Mouse (Mus musculus) hindbrain, embryonic 12.5 days (tissue): ENCODE measurements around the gene Scgb2a2. TPM values are rescaled to one million over a fixed set of nuclear protein-coding genes. Genes with fewer than 3 reads are reported as not detected.
"Not testable (repeated sequence)": the region's sequence is repeated elsewhere in the genome, so short reads cannot be mapped to it uniquely, and the experiment has no call there.

Experiments
- ATAC-seq: fragments of 200-750 bp; cut with Nextera tagmentation; 2 replicates; pipeline ENCODE4 v1.8.0; 2017; ENCODE audit warnings: moderate TSS enrichment; ENCODE audit not compliant: low FRiP score
- H3K27ac ChIP-seq: fragments of 300-500 bp; sonication (generic); 2 replicates; pipeline ENCODE4 v1.5.1; 2016; ENCODE audit warnings: mild to moderate bottlenecking
- H3K27me3 ChIP-seq: fragments of 300-500 bp; sonication (generic); 2 replicates; pipeline ENCODE4 v1.6.1; 2016; ENCODE audit warnings: mild to moderate bottlenecking
- H3K36me3 ChIP-seq: fragments of 300-500 bp; sonication (generic); 2 replicates; pipeline ENCODE4 v1.6.1; 2016; ENCODE audit warnings: mild to moderate bottlenecking
- H3K4me1 ChIP-seq: fragments of 300-500 bp; sonication (generic); 2 replicates; pipeline ENCODE4 v1.6.1; 2016
- H3K4me2 ChIP-seq: fragments of 300-500 bp; sonication (generic); replicated peaks from 2 replicates; pipeline ENCODE4 v1.6.1; 2016; ENCODE audit warnings: mild to moderate bottlenecking
- H3K4me3 ChIP-seq: fragments of 300-500 bp; sonication (generic); 2 replicates; pipeline ENCODE4 v1.5.1; 2016; ENCODE audit warnings: mild to moderate bottlenecking
- H3K9ac ChIP-seq: fragments of 300-500 bp; sonication (generic); 2 replicates; pipeline ENCODE4 v1.6.1; 2016; ENCODE audit warnings: mild to moderate bottlenecking, moderate library complexity
- H3K9me3 ChIP-seq: fragments of 300-500 bp; sonication (generic); replicated peaks from 2 replicates; pipeline ENCODE4 v1.6.1; 2016; ENCODE audit warnings: mild to moderate bottlenecking
- WGBS: fragments of 180-500 bp; shearing (Covaris S2); methylation state at CpG from one replicate; pipeline ENCODE4 v1.1.7; 2016; 5-methylcytosine and 5-hydroxymethylcytosine counted together
- polyA plus RNA-seq: library from polyadenylated mRNA; unstranded; fragments of >200 nt; fragmentation: Nextera tagmentation; extraction: Ambion mirVana; gene quantifications from 2 replicates; pipeline ENCODE4 v1.2.1, GENCODE M21; 2016

The Scgb2a2 gene
- not detected in 2 replicates for polyA plus RNA-seq

GRCm38 (mm10) chr19:9847262-9847661 lies at the start of gene Scgb2a2:
Gene Scgb2a2, plus strand, starts transcription at chr19:9847562.
- Histone ChIP-seq H3K27ac (no peak within 1 kb of the TSS), H3K9ac (no peak within 1 kb of the TSS), H3K4me2 (no peak within 1 kb of the TSS), H3K36me3 (no peaks in the 10 kb centered on the region), H3K4me1 (no peaks in the 10 kb centered on the region), H3K4me3 (no peak within 1 kb of the TSS), H3K9me3 (no peaks in the 10 kb centered on the region), H3K27me3 (no peaks in the 10 kb centered on the region)
- 88% methylated on average over 2 of the region's 2 CpGs for WGBS
- ATAC-seq: no peak

DNA sequence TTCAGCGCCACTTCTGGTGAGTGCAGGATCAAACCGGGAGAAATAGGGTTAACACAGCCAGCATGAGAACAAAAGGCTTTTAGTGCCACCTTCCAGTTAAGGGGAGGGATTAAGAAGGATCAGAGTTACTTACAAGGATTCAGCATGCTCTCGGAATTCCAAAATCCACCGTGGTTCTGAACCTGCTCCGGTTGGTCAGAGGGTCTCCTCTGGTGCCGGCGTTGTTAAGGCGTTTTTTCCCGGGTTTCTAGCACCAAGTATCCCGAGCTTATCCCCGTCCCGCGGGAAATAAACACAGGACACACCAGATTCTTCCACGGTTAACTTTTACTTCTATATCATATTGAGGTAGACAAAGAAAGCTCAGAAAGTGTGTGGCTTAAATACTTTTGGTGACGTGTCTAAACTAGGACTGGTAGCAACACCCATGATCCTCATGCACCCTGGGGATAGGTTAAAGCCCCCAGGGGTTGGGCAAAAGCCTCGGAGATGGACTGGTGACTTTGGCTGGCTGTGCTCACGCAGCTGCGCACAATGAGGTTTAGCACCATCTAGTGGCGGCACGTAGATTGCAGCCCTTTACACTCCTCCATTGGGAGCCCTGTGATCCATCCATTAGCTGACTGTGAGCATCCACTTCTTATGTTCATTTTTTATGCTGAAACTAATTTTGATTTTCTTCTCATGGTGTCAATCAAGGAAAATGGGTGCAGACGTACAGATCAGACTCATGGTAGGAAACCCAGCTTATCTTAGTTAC lies 10.6 kb upstream of the Scgb2a2 start:
- not testable (repeated sequence) for H3K9ac ChIP-seq, H3K9me3 ChIP-seq, H3K27me3 ChIP-seq, H3K27ac ChIP-seq, H3K4me1 ChIP-seq, H3K36me3 ChIP-seq
- ATAC-seq: peak; percentile 97
- 17% methylated on average over 20 of the region's 21 CpGs for WGBS
- peak overlapping the region; percentile 26 for H3K4me3 ChIP-seq
- peak overlapping the region; percentile 25 for H3K4me2 ChIP-seq

DNA sequence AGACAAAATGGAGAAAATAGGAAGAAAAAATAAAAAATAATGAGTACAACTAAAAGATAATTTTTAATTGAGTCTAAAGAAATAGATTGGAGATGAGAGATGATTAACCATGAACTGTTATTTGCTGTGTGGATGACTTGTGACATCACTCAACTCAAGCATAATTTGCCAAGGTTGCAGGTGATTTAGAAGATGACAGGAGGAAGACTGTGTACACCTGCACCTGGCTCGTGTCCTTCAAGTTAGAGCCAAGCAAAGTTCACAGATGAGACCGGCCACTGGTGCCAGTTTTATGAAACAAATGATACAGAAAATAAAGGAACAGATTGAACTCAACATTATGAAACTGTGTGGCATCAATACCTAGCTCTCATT lies 10.0 kb upstream of the Scgb2a2 start:
- H3K27ac ChIP-seq: no peak overlapping the region
- WGBS: 62% methylated on average over 2 of the region's 2 CpGs
- no peak overlapping the region for H3K9ac ChIP-seq
- ATAC-seq: peak; percentile 88
- no peaks in the 10 kb centered on the region for H3K4me1 ChIP-seq
- no peaks in the 10 kb centered on the region for H3K27me3 ChIP-seq
- H3K36me3 ChIP-seq: no peaks in the 10 kb centered on the region
- H3K4me2 ChIP-seq: no peak overlapping the region
- H3K4me3 ChIP-seq: no peak overlapping the region
- no peaks in the 10 kb centered on the region for H3K9me3 ChIP-seq

- H3K27me3 ChIP-seq, H3K27ac ChIP-seq, H3K4me1 ChIP-seq, H3K4me3 ChIP-seq, H3K36me3 ChIP-seq, H3K4me2 ChIP-seq, H3K9ac ChIP-seq, ATAC-seq, H3K9me3 ChIP-seq: not testable (repeated sequence)
- WGBS: 57% methylated on average over 3 of the region's 3 CpGs
Observed at GRCm38 (mm10) chr19:9849368-9850075, 2.2 kb downstream of the Scgb2a2 start.

DNA sequence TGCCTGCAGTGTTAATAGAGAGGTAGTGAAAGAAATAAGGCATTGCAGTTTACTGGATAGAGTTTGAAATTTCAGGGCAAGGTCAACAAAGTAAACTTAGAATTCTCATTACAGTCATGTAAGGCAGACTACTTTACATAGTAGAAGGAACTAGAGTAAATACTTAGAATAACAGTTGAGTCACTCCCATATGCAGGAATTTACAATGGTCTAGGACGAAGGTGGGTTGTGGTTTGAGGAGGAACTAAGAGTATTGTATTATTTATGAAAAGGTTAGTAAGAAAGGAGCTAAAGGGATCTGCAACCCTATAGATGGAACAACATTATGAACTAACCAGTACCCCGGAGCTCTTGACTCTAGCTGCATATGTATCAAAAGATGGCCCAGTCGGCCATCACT lies 13.5 kb downstream of the Scgb2a2 start:
- not testable (repeated sequence) for H3K27me3 ChIP-seq, ATAC-seq, H3K4me2 ChIP-seq, H3K9me3 ChIP-seq, H3K27ac ChIP-seq, H3K4me1 ChIP-seq, H3K4me3 ChIP-seq, H3K36me3 ChIP-seq, H3K9ac ChIP-seq
- whole genome bisulfite sequencing: 91% methylated on average over 3 of the region's 3 CpGs

DNA sequence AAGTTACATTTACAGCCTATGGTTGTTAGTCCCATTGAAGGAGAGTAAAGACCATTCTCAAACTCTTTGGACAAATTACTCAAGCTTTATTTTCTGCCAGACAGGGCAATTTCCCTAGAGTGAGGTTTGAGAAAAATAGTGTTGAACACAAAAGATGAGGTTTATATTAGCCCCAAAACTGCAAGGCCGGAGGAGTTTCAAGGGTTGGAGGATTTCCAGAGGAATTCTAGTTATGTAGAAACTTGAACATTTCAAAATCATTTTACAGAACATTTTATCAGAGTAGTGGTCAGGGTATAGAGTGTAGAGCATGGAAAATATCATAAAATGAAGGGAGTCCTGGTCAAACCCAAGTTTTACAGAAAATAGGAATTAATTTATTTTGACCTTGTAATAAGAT lies 17.5 kb downstream of the Scgb2a2 start:
- no peaks in the 10 kb centered on the region for H3K36me3 ChIP-seq
- H3K9ac ChIP-seq: no peak overlapping the region
- no peaks in the 10 kb centered on the region for H3K27me3 ChIP-seq
- ATAC-seq: no peak
- no peaks in the 10 kb centered on the region for H3K9me3 ChIP-seq
- H3K27ac ChIP-seq: no peak overlapping the region
- no peak overlapping the region for H3K4me3 ChIP-seq
- 78% methylated on average over 1 of the region's 1 CpGs for WGBS
- H3K4me2 ChIP-seq: no peak overlapping the region
- no peaks in the 10 kb centered on the region for H3K4me1 ChIP-seq

DNA sequence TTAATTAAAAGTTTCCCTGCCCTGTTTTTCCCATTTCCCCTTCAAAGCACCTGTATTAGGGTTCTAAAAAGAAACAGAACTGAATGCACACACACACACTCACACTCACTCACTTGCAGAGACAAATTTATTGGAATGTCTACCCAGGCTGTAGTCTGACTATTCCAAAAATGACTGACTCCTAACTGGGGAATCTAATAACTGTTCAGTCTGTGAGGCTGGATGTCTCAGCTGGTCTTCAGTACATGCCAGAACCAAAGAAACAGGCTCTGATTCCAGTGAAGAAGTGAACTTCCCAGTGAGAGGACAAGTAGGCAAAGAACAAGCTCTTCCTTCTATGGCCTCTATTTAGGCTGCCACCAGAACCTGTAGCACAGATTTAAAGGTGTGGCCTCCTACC lies 18.1 kb downstream of the Scgb2a2 start:
- no peak for ATAC-seq
- H3K9ac ChIP-seq: no peak overlapping the region
- no peak overlapping the region for H3K4me3 ChIP-seq
- no peaks in the 10 kb centered on the region for H3K36me3 ChIP-seq
- H3K27me3 ChIP-seq: no peaks in the 10 kb centered on the region
- no peaks in the 10 kb centered on the region for H3K9me3 ChIP-seq
- H3K4me2 ChIP-seq: no peak overlapping the region
- H3K4me1 ChIP-seq: no peaks in the 10 kb centered on the region
- H3K27ac ChIP-seq: no peak overlapping the region

- no peaks in the 10 kb centered on the region for H3K9me3 ChIP-seq
- WGBS: 97% methylated on average over 20 of the region's 20 CpGs
- no peak for ATAC-seq
- no peak overlapping the region for H3K27ac ChIP-seq
- H3K4me1 ChIP-seq: no peaks in the 10 kb centered on the region
- no peak overlapping the region for H3K9ac ChIP-seq
- H3K4me2 ChIP-seq: no peak overlapping the region
- no peaks in the 10 kb centered on the region for H3K27me3 ChIP-seq
- peaks cover 89% of the 10 kb centered on the region for H3K36me3 ChIP-seq
- H3K4me3 ChIP-seq: no peak overlapping the region
Observed at GRCm38 (mm10) chr19:9878186-9878835, 30.9 kb downstream of the Scgb2a2 start.

DNA sequence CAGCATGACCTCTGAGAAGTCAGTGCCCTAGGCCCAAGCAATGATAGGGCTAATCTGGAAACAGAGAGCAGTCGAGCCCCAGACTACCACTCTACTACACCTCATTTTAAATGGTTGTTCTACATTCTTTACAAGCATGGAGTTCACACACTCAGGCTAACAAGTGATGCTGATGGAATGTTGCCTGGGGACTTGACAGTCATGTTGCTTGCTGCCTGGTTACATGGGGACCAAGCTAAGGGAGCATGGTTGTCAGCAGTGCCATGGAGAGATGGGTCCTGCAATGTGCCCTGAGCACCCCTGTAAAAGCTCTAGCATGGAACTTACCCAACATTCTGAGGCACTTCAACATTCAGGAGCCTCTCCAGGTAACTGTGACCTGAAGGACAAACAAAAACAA lies 39.0 kb downstream of the Scgb2a2 start:
- Histone ChIP-seq H3K27ac (no peak overlapping the region), H3K27me3 (no peaks in the 10 kb centered on the region), H3K9me3 (no peaks in the 10 kb centered on the region), H3K9ac (no peak overlapping the region), H3K36me3 (peaks cover 75% of the 10 kb centered on the region), H3K4me1 (no peaks in the 10 kb centered on the region), H3K4me3 (no peak overlapping the region), H3K4me2 (no peak overlapping the region)
- ATAC-seq: no peak
- 77% methylated on average over 1 of the region's 1 CpGs for WGBS

- no peaks in the 10 kb centered on the region for H3K27me3 ChIP-seq
- no peak for ATAC-seq
- no peak overlapping the region for H3K9ac ChIP-seq
- no peak overlapping the region for H3K4me2 ChIP-seq
- H3K27ac ChIP-seq: no peak overlapping the region
- peaks cover 75% of the 10 kb centered on the region for H3K36me3 ChIP-seq
- 96% methylated on average over 8 of the region's 8 CpGs for WGBS
- no peaks in the 10 kb centered on the region for H3K4me1 ChIP-seq
- H3K4me3 ChIP-seq: no peak overlapping the region
- no peaks in the 10 kb centered on the region for H3K9me3 ChIP-seq
Observed at GRCm38 (mm10) chr19:9886771-9887170, 39.4 kb downstream of the Scgb2a2 start.

DNA sequence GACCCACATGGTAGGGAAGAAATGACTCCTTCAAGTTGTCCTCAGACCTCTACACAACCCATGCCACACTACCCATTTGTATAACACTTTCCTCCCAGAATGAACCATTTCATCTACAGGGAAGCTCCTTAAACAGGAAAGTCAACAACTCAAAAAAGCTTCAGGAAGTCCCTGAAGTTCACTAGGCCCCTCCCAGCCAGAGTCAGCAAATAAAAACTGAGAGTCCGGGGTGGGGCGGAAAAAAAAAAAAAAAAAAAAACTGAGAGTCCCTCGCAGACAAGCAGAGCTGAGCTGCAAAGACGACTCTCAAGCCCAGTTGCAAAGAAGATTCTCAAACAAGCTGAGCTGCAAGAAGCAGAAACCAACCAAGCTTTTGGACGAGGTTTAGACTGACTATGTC lies 48.7 kb downstream of the Scgb2a2 start:
- Histone ChIP-seq H3K4me1 (peaks cover 25% of the 10 kb centered on the region), H3K4me2 (no peak overlapping the region), H3K4me3 (no peak overlapping the region), H3K36me3 (peaks cover 46% of the 10 kb centered on the region), H3K9me3 (no peaks in the 10 kb centered on the region), H3K9ac (no peak overlapping the region), H3K27ac (no peak overlapping the region), H3K27me3 (no peaks in the 10 kb centered on the region)
- ATAC-seq: no peak
- WGBS: 77% methylated on average over 5 of the region's 5 CpGs

DNA sequence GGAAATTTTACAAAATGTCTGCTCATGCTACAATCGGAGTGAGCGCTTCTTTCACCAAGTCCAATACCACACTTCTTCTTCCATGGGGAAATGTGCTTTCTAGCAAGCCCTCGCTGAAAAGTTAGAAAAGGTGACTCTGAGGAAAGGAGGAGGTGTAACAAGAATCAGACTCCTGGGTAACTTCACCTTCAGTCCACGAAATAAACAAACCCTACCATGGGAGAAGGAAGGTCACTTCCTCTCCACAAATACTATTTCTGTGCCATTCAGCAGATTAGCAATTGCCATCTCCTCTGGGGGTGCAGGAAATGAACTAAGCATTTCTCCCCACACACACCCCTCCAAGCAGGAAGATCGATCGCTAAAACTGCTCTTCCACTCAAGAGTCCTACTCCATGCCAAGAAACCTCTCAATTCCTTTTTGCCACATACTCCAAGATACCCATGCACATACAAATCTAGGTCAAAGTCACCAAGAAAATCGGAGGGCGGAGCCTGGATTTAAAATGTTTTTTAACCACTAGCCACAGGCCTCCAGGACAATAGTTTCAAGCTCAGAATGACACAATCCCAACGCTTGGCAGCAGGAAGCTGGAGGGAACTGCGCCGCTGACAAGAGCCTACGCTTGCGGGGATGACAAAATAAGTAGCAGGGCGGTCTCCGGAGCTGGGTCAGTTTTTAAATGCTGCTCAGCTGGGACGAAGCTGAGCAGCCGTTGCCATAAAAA lies 51.1 kb downstream of the Scgb2a2 start:
- H3K9ac ChIP-seq: peak overlapping the region; percentile 80
- ATAC-seq: no peak; the same call in 1 of the 2 replicates
- WGBS: 10% methylated on average over 17 of the region's 17 CpGs
- peak overlapping the region; percentile 84 for H3K4me2 ChIP-seq
- peak overlapping the region; percentile 46; the same call in 1 of the 2 replicates for H3K27ac ChIP-seq
- H3K36me3 ChIP-seq: peaks cover 22% of the 10 kb centered on the region
- H3K9me3 ChIP-seq: no peaks in the 10 kb centered on the region
- H3K4me1 ChIP-seq: peaks cover 25% of the 10 kb centered on the region
- no peaks in the 10 kb centered on the region for H3K27me3 ChIP-seq
- peak overlapping the region; percentile 68 for H3K4me3 ChIP-seq
